Mouse (Mus musculus) left cerebral cortex, adult 2 months (tissue): ENCODE measurements around the gene Pinlyp. TPM values are rescaled to one million over a fixed set of nuclear protein-coding genes. Genes with fewer than 3 reads are reported as not detected.
A peak's percentile ranks its signal among the peaks of the same experiment; 100 is the strongest.

Source experiments
- DNase-seq, 2 experiments: peaks; one replicate each; pipeline ENCODE4 v3.0.0; 2021 to 2022; ENCODE audit warnings: low spot score in 2 of 2, mixed read lengths in 1 of 2; ENCODE audit errors: extremely low spot score in 1 of 2
- H3K27ac ChIP-seq: fragments of 200-600 bp; 2 replicates; pipeline ENCODE4 v1.8.1; 2022
- H3K4me3 ChIP-seq: fragments of 200-600 bp; 2 replicates; pipeline ENCODE4 v1.8.1; 2022
- CTCF ChIP-seq: fragments of 200-600 bp; IDR thresholded peaks from 2 replicates; pipeline ENCODE4 v1.8.1; 2022; ENCODE audit warnings: antibody characterized with exemption, mild to moderate bottlenecking, moderate library complexity
- intact Hi-C: fragments of 180-260 bp; cut with DNase I; formaldehyde crosslinking; loops from one replicate; pipeline ENCODE4 v1.15.1; 2025
- total RNA-seq, 2 experiments: library from RNA; stranded (reverse); gene quantifications; 2 replicates each; pipeline ENCODE4 v1.2.3; 2021

Pinlyp gene
- total RNA-seq, 2 experiments from 2014 or later: not detected

GRCm38 (mm10) chr7:24584876-24585275 is 39.0 kb upstream of the Pinlyp start:
- DNase-seq: no peak
- no peak for TF ChIP-seq CTCF
- no peak overlapping the region for H3K4me3 ChIP-seq
- intact Hi-C loops: no loop called here
- no peak overlapping the region for H3K27ac ChIP-seq

DNA sequence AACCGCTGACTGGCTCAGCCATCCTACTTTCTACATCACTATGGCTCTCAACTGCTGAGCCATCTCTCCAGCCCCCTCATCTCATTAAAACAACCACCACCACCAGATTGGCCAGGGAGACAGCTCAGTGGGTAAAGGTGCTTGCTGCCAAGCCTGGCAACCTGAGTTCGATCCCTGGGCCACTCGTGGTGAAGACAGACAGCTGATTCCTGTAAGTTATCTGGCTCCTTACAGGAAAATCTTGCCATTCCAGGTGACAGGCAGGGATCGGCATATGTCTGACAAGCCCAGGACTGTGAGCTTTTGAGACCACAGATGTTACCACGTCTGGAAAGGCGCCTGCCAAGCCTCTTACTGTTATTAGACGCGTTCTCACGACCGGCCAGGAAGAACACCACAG is 31.9 kb upstream of the Pinlyp start:
- DNase-seq: no peak
- TF ChIP-seq CTCF: no peak
- H3K4me3 ChIP-seq: no peak overlapping the region
- no peak overlapping the region for H3K27ac ChIP-seq
- intact Hi-C loops: no loop called here

- Histone ChIP-seq H3K27ac (no peak overlapping the region), H3K4me3 (no peak overlapping the region)
- no peak for TF ChIP-seq CTCF
- no peak for DNase-seq
- intact Hi-C loops: no loop called here
These were observed 28.4 kb upstream of the Pinlyp start for GRCm38 (mm10) chr7:24574224-24574796.

- intact Hi-C loops: no loop called here
- peak; percentile 54 for TF ChIP-seq CTCF
- H3K27ac ChIP-seq: no peak overlapping the region
- no peak overlapping the region for H3K4me3 ChIP-seq
- no peak for DNase-seq
These were observed 26.5 kb upstream of the Pinlyp start for GRCm38 (mm10) chr7:24572455-24572854.

GRCm38 (mm10) chr7:24571071-24571470 is 25.2 kb upstream of the Pinlyp start:
- intact Hi-C loops: no loop called here
- no peak for TF ChIP-seq CTCF
- Histone ChIP-seq H3K27ac (no peak overlapping the region), H3K4me3 (no peak overlapping the region)
- DNase-seq: no peak

GRCm38 (mm10) chr7:24568512-24568911 is 22.6 kb upstream of the Pinlyp start:
- Histone ChIP-seq H3K27ac (no peak overlapping the region), H3K4me3 (no peak overlapping the region)
- no peak for DNase-seq
- no peak for TF ChIP-seq CTCF
- intact Hi-C loops: no loop called here

DNA sequence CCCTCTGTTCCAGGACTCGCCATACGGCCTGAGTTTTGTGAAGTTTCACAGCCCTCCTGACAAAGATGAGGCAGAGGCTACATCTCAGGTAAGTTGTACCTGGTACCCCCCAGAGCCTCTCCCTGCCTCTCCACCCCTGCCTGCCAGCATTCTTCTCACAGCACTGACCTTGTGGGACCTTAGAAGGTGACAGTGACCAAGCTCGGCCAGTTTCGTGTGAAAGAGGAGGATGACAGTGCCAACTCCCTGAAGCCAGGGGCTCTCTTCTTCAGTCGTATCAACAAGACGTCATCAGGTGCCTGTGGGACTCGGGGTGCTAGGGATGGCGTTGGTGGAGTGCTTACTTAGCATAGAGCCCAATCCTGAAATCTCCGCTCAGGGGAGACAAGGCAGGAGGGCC is 20.3 kb upstream of the Pinlyp start:
- H3K4me3 ChIP-seq: no peak overlapping the region
- no peak overlapping the region for H3K27ac ChIP-seq
- no peak for TF ChIP-seq CTCF
- DNase-seq: no peak
- intact Hi-C loops: no loop called here

- intact Hi-C loops: no loop called here
- no peak for DNase-seq
These were observed 19.7 kb upstream of the Pinlyp start for GRCm38 (mm10) chr7:24565627-24566026.

GRCm38 (mm10) chr7:24564607-24565265 is 18.8 kb upstream of the Pinlyp start:
- Histone ChIP-seq H3K4me3 (no peak overlapping the region), H3K27ac (no peak overlapping the region)
- intact Hi-C loops: no loop called here
- peak; percentile 80 for TF ChIP-seq CTCF
- peak; percentile 52 to 77 for DNase-seq

More at GRCm38 (mm10) chr7:24565627-24566026, 19.7 kb upstream of the Pinlyp start:
- Histone ChIP-seq H3K4me3 (no peak overlapping the region), H3K27ac (no peak overlapping the region)
- no peak for TF ChIP-seq CTCF

GRCm38 (mm10) chr7:24563837-24564206 is 17.9 kb upstream of the Pinlyp start:
- DNase-seq: no peak
- no peak overlapping the region for H3K4me3 ChIP-seq
- intact Hi-C loops: no loop called here
- TF ChIP-seq CTCF: no peak
- no peak overlapping the region for H3K27ac ChIP-seq

- no peak for DNase-seq
- Histone ChIP-seq H3K4me3 (no peak overlapping the region), H3K27ac (no peak overlapping the region)
- intact Hi-C loops: no loop called here
- TF ChIP-seq CTCF: no peak
These were observed 17.4 kb upstream of the Pinlyp start for GRCm38 (mm10) chr7:24563191-24563836.

DNA sequence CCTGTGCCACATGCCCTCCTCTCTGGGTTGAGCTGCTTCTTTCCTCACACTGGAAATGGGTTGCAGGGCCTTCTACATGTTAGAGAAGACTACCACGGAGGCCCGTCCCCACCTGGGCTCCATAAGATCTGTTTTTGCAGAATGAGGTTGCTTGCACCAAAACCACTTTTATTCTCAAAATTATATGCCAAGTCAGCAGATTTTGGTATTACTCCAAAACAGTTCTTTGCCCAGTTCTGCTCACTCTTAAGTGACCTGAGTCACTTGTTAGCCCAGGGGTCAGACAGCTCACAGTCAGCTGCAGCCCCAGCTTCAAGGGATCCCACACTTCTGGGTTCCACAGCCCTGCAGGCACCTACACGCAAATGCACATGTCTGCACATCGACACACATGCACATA is 15.5 kb upstream of the Pinlyp start:
- intact Hi-C loops: no loop called here
- DNase-seq: no peak
- TF ChIP-seq CTCF: no peak
- Histone ChIP-seq H3K27ac (no peak overlapping the region), H3K4me3 (no peak overlapping the region)

- intact Hi-C loops: no loop called here
- Histone ChIP-seq H3K4me3 (no peak overlapping the region), H3K27ac (no peak overlapping the region)
- no peak for DNase-seq
- TF ChIP-seq CTCF: no peak
These were observed 9.9 kb upstream of the Pinlyp start for GRCm38 (mm10) chr7:24555786-24556185.
